In the genomic region with DNA sequence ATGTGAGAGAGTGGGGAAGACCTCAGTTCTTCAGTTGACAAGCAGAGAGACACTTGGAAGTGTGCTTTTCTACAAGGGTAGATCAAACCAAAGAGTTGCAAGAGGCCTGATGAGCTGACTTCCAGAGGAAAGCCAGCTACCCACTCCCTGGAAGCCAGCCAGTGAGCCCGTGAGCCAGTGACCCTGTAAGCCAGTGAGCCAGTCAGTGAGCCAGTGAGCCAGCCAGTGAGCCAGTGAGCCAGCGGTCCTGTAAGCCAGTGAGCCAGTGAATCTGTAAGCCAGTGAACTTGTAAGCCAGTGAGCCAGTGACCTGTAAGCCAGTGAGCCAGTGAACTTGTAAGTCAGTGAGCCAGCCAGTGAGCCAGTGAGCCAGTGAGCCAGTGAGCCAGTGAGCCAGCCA, we compare ENCODE assay signal across 16 mouse cellular contexts.
DNase-seq lines count a peak whose midpoint lies in the region; ATAC-seq and TF ChIP-seq lines count a peak whose summit lies in the region.
"Had no signal": no experiment of that assay in that cellular context is flagged by ENCODE, and none has a peak within 500 bp of the region (broad histone marks: within the 10 kb centered on the region; RNA-seq: fewer than 3 reads in every experiment).

No protein-coding gene starts in this region.

- no peak for TF ChIP-seq CTCF in lung, postnatal 0 days (IDR thresholded peaks at IDR 0.05)

- peak overlapping the region; percentile 67; the same call in 1 of the 2 replicates for H3K27ac ChIP-seq in forebrain, embryonic 10.5 days
- H3K27ac ChIP-seq in forebrain, embryonic 16.5 days (ENCODE audit: low read length), result no peak overlapping the region
- peak overlapping the region; percentile 43 for H3K27ac ChIP-seq in lung, postnatal 0 days (ENCODE audit: low read length)
- H3K27ac ChIP-seq in limb, embryonic 12.5 days, result 0 out of 2 replicates have a peak overlapping the region, but pooled peaks have one; percentile 45
- H3K27ac ChIP-seq: heart, adult 2 months; left cerebral cortex, adult 2 months; midbrain, embryonic 15.5 days had no signal

- peaks cover 25% of the 10 kb centered on the region for H3K4me1 ChIP-seq in forebrain, embryonic 10.5 days
- no peaks in the 10 kb centered on the region; the same call in 1 of the 2 replicates for H3K4me1 ChIP-seq in forebrain, embryonic 16.5 days (replicated peaks; ENCODE audit: control insufficient read depth, insufficient read depth, low read length)
- peaks cover 13% of the 10 kb centered on the region for H3K4me1 ChIP-seq in lung, postnatal 0 days (ENCODE audit: insufficient read depth, low read depth, low read length)
- H3K4me1 ChIP-seq in limb, embryonic 12.5 days (replicated peaks), result peaks cover 23% of the 10 kb centered on the region
- no peaks in the 10 kb centered on the region for H3K4me1 ChIP-seq in megakaryocyte, embryonic 14.5 days
- H3K4me1 ChIP-seq: midbrain, embryonic 15.5 days had no signal

- H3K4me2 ChIP-seq in forebrain, embryonic 16.5 days (ENCODE audit: low read length), result no peak overlapping the region
- H3K4me2 ChIP-seq in lung, postnatal 0 days (replicated peaks; ENCODE audit: low read depth, low read length), result no peak overlapping the region
- H3K4me2 ChIP-seq in limb, embryonic 12.5 days, result no peak overlapping the region
- H3K4me2 ChIP-seq: midbrain, embryonic 15.5 days had no signal

- no peaks in the 10 kb centered on the region for H3K36me3 ChIP-seq in forebrain, embryonic 10.5 days (replicated peaks)
- H3K36me3 ChIP-seq in forebrain, embryonic 16.5 days (ENCODE audit: control insufficient read depth, insufficient read depth), result no peaks in the 10 kb centered on the region
- H3K36me3 ChIP-seq in lung, postnatal 0 days (ENCODE audit: insufficient read depth, low read length), result no peaks in the 10 kb centered on the region
- H3K36me3 ChIP-seq in limb, embryonic 12.5 days, result no peaks in the 10 kb centered on the region
- no peaks in the 10 kb centered on the region for H3K36me3 ChIP-seq in megakaryocyte, embryonic 14.5 days (replicated peaks; ENCODE audit: low read length)
- H3K36me3 ChIP-seq: midbrain, embryonic 15.5 days had no signal

- no peak overlapping the region for H3K4me3 ChIP-seq in forebrain, embryonic 10.5 days
- H3K4me3 ChIP-seq in forebrain, embryonic 16.5 days (replicated peaks; ENCODE audit: low read length), result no peak overlapping the region
- no peak overlapping the region for H3K4me3 ChIP-seq in lung, postnatal 0 days (ENCODE audit: low read depth, low read length)
- no peak overlapping the region for H3K4me3 ChIP-seq in limb, embryonic 12.5 days (replicated peaks)
- peak overlapping the region; percentile 5 for H3K4me3 ChIP-seq in megakaryocyte, embryonic 14.5 days (replicated peaks)
- H3K4me3 ChIP-seq: erythroblast, embryonic 14.5 days; heart, adult 2 months; left cerebral cortex, adult 2 months; midbrain, embryonic 15.5 days had no signal

- H3K27me3 ChIP-seq in forebrain, embryonic 10.5 days (ENCODE audit: poor library complexity, severe bottlenecking), result no peaks in the 10 kb centered on the region
- H3K27me3 ChIP-seq in forebrain, embryonic 16.5 days (replicated peaks; ENCODE audit: control insufficient read depth, insufficient read depth, low read length), result no peaks in the 10 kb centered on the region
- no peaks in the 10 kb centered on the region for H3K27me3 ChIP-seq in lung, postnatal 0 days (replicated peaks; ENCODE audit: insufficient read depth, low read length)
- H3K27me3 ChIP-seq in limb, embryonic 12.5 days, result no peaks in the 10 kb centered on the region
- no peaks in the 10 kb centered on the region for H3K27me3 ChIP-seq in megakaryocyte, embryonic 14.5 days (replicated peaks)
- H3K27me3 ChIP-seq: midbrain, embryonic 15.5 days had no signal

- ATAC-seq in forebrain, embryonic 16.5 days, result no peak
- no peak for ATAC-seq in lung, postnatal 0 days
- no peak for ATAC-seq in limb, embryonic 12.5 days (ENCODE audit: insufficient number of reproducible peaks, insufficient read depth, low FRiP score, low TSS enrichment, low read depth)
- ATAC-seq: inflammation-experienced regulatory T-cells, adult 6 months; midbrain, embryonic 15.5 days had no signal

- no peak for DNase-seq in forebrain, embryonic 10.5 days (ENCODE audit: extremely low spot score, low spot score)
- no peak for DNase-seq in lung, postnatal 0 days (ENCODE audit: low spot score)
- no peak for DNase-seq in lung, postnatal 14 days
- no peak for DNase-seq in spleen, adult 12 weeks (ENCODE audit: low spot score)
- no peak for DNase-seq in cerebellum, adult 8-10 months
- DNase-seq: heart, adult 2 months; heart, postnatal 14 days; lung, postnatal 10 days; thymus, postnatal 36 days had no signal

- no peaks in the 10 kb centered on the region for H3K9me3 ChIP-seq in forebrain, embryonic 10.5 days
- no peaks in the 10 kb centered on the region for H3K9me3 ChIP-seq in forebrain, embryonic 16.5 days (ENCODE audit: control insufficient read depth, low read length)
- H3K9me3 ChIP-seq in lung, postnatal 0 days (ENCODE audit: low read length), result no peaks in the 10 kb centered on the region
- no peaks in the 10 kb centered on the region for H3K9me3 ChIP-seq in limb, embryonic 12.5 days
- H3K9me3 ChIP-seq in megakaryocyte, embryonic 14.5 days, result peaks cover 13% of the 10 kb centered on the region
- H3K9me3 ChIP-seq: midbrain, embryonic 15.5 days had no signal

- no peak overlapping the region for H3K9ac ChIP-seq in forebrain, embryonic 16.5 days (replicated peaks; ENCODE audit: low read depth, low read length)
- H3K9ac ChIP-seq in lung, postnatal 0 days (replicated peaks; ENCODE audit: low read depth), result no peak overlapping the region
- H3K9ac ChIP-seq in limb, embryonic 12.5 days (replicated peaks), result no peak overlapping the region
- H3K9ac ChIP-seq: midbrain, embryonic 15.5 days had no signal

- TF ChIP-seq EP300 in lung, postnatal 0 days (IDR thresholded peaks at IDR 0.05), result no peak

- WGBS in forebrain, embryonic 10.5 days, result 87% methylated on average over 2 of the region's 2 CpGs
- 76% methylated on average over 2 of the region's 2 CpGs for WGBS in forebrain, embryonic 16.5 days
- WGBS in lung, postnatal 0 days, result 71% methylated on average over 2 of the region's 2 CpGs
- WGBS in limb, embryonic 12.5 days, result 88% methylated on average over 2 of the region's 2 CpGs
